Mouse (Mus musculus): ENCODE data around the gene Lypla2.
A peak's percentile ranks its signal among the peaks of the same experiment; 100 is the strongest.

Lypla2 gene

GRCm38 (mm10) chr4:135972911-135973811 is 735 bp upstream of the Lypla2 start:
- no peak for DNase-seq (ENCODE audit: extremely low read depth, low read depth)

GRCm38 (mm10) chr4:135971805-135972555 is 446 bp downstream of the Lypla2 start:
- no peak for DNase-seq (ENCODE audit: extremely low read depth, low read depth)

GRCm38 (mm10) chr4:135970585-135970984 is 1.8 kb downstream of the Lypla2 start:
- no peak for DNase-seq (ENCODE audit: extremely low read depth, low read depth)

GRCm38 (mm10) chr4:135969070-135969750 is 3.2 kb downstream of the Lypla2 start:
- no peak for DNase-seq (ENCODE audit: extremely low read depth, low read depth)

GRCm38 (mm10) chr4:135968271-135968869 is 4.1 kb downstream of the Lypla2 start:
- DNase-seq (ENCODE audit: extremely low read depth, low read depth): no peak

GRCm38 (mm10) chr4:135967086-135967760 is 5.2 kb downstream of the Lypla2 start:
- DNase-seq (ENCODE audit: extremely low read depth, low read depth): no peak

GRCm38 (mm10) chr4:135966283-135966682 is 6.1 kb downstream of the Lypla2 start:
- DNase-seq (ENCODE audit: extremely low read depth, low read depth): no peak

- DNase-seq (ENCODE audit: extremely low read depth, low read depth): no peak
These were observed 7.3 kb downstream of the Lypla2 start for GRCm38 (mm10) chr4:135965113-135965512.

- no peak for DNase-seq (ENCODE audit: extremely low read depth, low read depth)
These were observed 8.0 kb downstream of the Lypla2 start for GRCm38 (mm10) chr4:135964426-135964825.

- DNase-seq (ENCODE audit: extremely low read depth, low read depth): peak; percentile 94
These were observed 8.8 kb downstream of the Lypla2 start, which contains the start of gene Gale for GRCm38 (mm10) chr4:135963457-135964193. Gale (plus strand) TSS chr4:135963727.

- DNase-seq (ENCODE audit: extremely low read depth, low read depth): no peak
These were observed 9.5 kb downstream of the Lypla2 start for GRCm38 (mm10) chr4:135962946-135963345.

- DNase-seq (ENCODE audit: extremely low read depth, low read depth): no peak
These were observed 10.2 kb downstream of the Lypla2 start for GRCm38 (mm10) chr4:135962198-135962597.

- no peak for DNase-seq (ENCODE audit: extremely low read depth, low read depth)
These were observed 10.7 kb downstream of the Lypla2 start for GRCm38 (mm10) chr4:135961709-135962108.

- DNase-seq (ENCODE audit: extremely low read depth, low read depth): peak; percentile 64
These were observed 11.7 kb downstream of the Lypla2 start for GRCm38 (mm10) chr4:135960717-135961116.

- no peak for DNase-seq (ENCODE audit: extremely low read depth, low read depth)
These were observed 14.1 kb downstream of the Lypla2 start for GRCm38 (mm10) chr4:135958354-135958753.

- no peak for DNase-seq (ENCODE audit: extremely low read depth, low read depth)
These were observed 16.5 kb downstream of the Lypla2 start for GRCm38 (mm10) chr4:135955886-135956285.

GRCm38 (mm10) chr4:135954241-135954640 is 18.2 kb downstream of the Lypla2 start:
- no peak for DNase-seq (ENCODE audit: extremely low read depth, low read depth)

GRCm38 (mm10) chr4:135953179-135953578 is 19.2 kb downstream of the Lypla2 start:
- DNase-seq (ENCODE audit: extremely low read depth, low read depth): no peak

GRCm38 (mm10) chr4:135951505-135951904 is 20.9 kb downstream of the Lypla2 start:
- DNase-seq (ENCODE audit: extremely low read depth, low read depth): no peak

GRCm38 (mm10) chr4:135950365-135950764 is 22.1 kb downstream of the Lypla2 start:
- no peak for DNase-seq (ENCODE audit: extremely low read depth, low read depth)
